Mouse (Mus musculus) inflammation-experienced regulatory T-cells, adult 6 months (primary cell): ENCODE results near the gene Plxdc1. TPM values are rescaled to one million over a fixed set of nuclear protein-coding genes. Genes with fewer than 3 reads are reported as not detected.

Experiments
- polyA plus RNA-seq, 3 experiments: library from polyadenylated mRNA; unstranded; fragments of 100-300 nt; shearing (Covaris generic); gene quantifications; one replicate each; pipeline ENCODE4 v1.2.1; 2017

The Plxdc1 gene
- polyA plus RNA-seq, 3 experiments from 2014 or later = 1.1 to 8.5 (median 2.2) TPM

Other genes with a start within 250 kb of the Plxdc1 start
- gene Pip4k2b, start 241.7 kb downstream of the Plxdc1 start, polyA plus RNA-seq = 1 to 10 TPM; 2.4 to 2.9 (median 2.6) TPM
- 10 to 100 TPM; 23.0 to 28.1 (median 23.0) TPM for gene Cwc25, start 219.9 kb downstream of the Plxdc1 start, polyA plus RNA-seq
- under 1 TPM in 1 of 3 experiments, not detected in 2; 0.56 TPM for gene 1700001P01Rik, start 210.5 kb downstream of the Plxdc1 start, polyA plus RNA-seq
- gene Rpl23, start 204.0 kb downstream of the Plxdc1 start, polyA plus RNA-seq = 1,000 to 10,000 TPM in 2 of 3 experiments, 100 to 1,000 TPM in 1; 686 to 1,148 (median 1,072) TPM
- 10 to 100 TPM; 38.6 to 64.7 (median 40.7) TPM for gene Lasp1, start 187.4 kb downstream of the Plxdc1 start, polyA plus RNA-seq
- gene B230217C12Rik, start 145.7 kb downstream of the Plxdc1 start, polyA plus RNA-seq = 1 to 10 TPM; 2.1 to 3.0 (median 2.3) TPM
- gene Fbxo47, start 102.3 kb downstream of the Plxdc1 start, polyA plus RNA-seq = 1 to 10 TPM in 1 of 3 experiments, under 1 TPM in 1, not detected in 1; 0.54 to 1.0 TPM
- gene Arl5c, start 9.7 kb upstream of the Plxdc1 start, polyA plus RNA-seq = 10 to 100 TPM; 43.8 to 60.5 (median 53.2) TPM
- gene Cacnb1, start 36.6 kb upstream of the Plxdc1 start, polyA plus RNA-seq = 1 to 10 TPM; 1.5 to 2.7 (median 2.4) TPM
- gene Rpl19, start 40.3 kb upstream of the Plxdc1 start, polyA plus RNA-seq = 1,000 to 10,000 TPM; 2,465 to 4,071 (median 3,234) TPM
- under 1 TPM in 1 of 3 experiments, not detected in 2; 0.23 TPM for gene Stac2, start 67.0 kb upstream of the Plxdc1 start, polyA plus RNA-seq
- gene Fbxl20, start 164.0 kb upstream of the Plxdc1 start, polyA plus RNA-seq = 1 to 10 TPM; 3.5 to 7.2 (median 7.2) TPM
- gene Med1, start 206.8 kb upstream of the Plxdc1 start, polyA plus RNA-seq = 100 to 1,000 TPM in 1 of 3 experiments, 10 to 100 TPM in 2; 47.0 to 108 (median 55.5) TPM
- 10 to 100 TPM; 17.0 to 29.1 (median 28.8) TPM for gene Cdk12, start 216.6 kb upstream of the Plxdc1 start, polyA plus RNA-seq